Mouse (Mus musculus): ENCODE results near the gene Slc12a7.

DNA sequence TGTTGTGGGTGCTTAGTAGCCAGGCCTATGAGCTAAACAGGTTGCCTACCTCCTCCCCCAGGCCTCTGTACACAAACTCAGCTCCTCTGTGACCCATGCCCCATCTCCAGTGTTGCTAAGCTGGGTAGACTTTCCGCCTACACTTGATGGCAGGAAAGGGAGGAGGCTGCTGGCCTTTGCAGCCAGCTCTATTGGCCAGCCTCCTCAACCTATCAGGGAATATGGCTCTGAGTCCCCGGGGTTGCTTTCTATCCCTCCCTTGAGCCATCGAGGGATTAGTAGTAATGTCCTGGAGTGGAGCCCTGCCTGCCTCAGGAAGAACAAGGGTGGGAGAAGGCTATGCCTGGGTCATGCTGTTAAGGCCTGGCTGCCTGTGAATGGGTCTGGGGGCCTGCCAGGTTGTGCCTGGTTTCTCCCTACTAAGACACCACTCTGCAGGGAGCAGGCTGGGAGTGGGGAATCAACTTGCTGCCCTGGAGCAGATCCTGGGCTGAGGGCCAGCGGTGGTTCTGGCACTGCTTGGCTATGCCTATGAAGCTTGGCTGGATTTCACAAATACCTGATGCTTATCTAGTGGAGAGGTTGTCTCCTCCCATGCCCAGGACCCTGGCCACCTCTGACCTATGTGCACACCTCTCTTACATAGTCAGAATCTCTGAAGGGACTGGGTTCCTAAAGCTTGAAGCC lies 40.8 kb downstream of the Slc12a7 start:
- TF ChIP-seq MAX (IDR thresholded peaks at IDR 0.05; ENCODE audit: low read length) = no peak
- TF ChIP-seq CTCF (IDR thresholded peaks at IDR 0.05 in 2 of 3, conservative IDR thresholded peaks at IDR 0.05 in 1 of 3; ENCODE audit: control insufficient read depth in 1 of 3, insufficient read depth in 1 of 3, low read depth in 2 of 3, low read length in 3 of 3, poor library complexity in 1 of 3, severe bottlenecking in 1 of 3) = no peak
- TF ChIP-seq BHLHE40 (IDR thresholded peaks at IDR 0.05; ENCODE audit: borderline replicate concordance, low read depth, low read length) = no peak
- TF ChIP-seq ETS1 (IDR thresholded peaks at IDR 0.05; ENCODE audit: low read depth, low read length) = no peak

Measured in MEL (cell line).